Mouse (Mus musculus): ENCODE measurements around the gene Gm42517. TPM values are rescaled to one million over a fixed set of nuclear protein-coding genes. Genes with fewer than 3 reads are reported as not detected.

Gene Gm42517
- polyA plus RNA-seq, 1 experiment from 2014 or later: 2.5 TPM

GRCm38 (mm10) chr5:108345313-108346071 is 22.2 kb downstream of the Gm42517 start:
- H3K4me3 ChIP-seq: no peak overlapping the region
- peaks cover 12% of the 10 kb centered on the region; the same call in 1 of the 2 replicates for H3K36me3 ChIP-seq (replicated peaks)
- 82% methylated on average over 10 of the region's 10 CpGs for WGBS

DNA sequence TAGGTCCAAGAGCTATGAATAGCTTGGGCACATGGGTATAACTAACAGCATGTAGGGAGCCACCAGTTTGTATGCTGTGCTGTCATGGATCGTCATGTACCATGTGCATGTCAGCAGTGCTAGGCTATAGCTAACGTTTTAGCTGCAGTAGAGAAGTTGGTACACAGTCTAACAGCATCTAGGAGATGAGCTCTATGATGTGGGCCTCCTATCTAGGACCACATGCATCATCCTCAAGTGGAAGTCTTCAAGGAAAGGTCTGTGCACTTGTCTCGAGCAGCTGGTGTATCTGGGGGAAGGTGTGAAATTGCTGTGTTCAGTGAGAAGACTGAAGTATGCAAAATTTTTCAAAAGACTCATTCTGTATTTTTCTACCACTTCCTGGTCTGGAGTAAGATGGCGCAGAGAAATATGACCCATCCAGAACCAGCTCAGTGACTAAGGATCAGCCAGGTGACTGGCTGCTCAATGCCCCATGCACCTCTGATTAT is 24.0 kb downstream of the Gm42517 start:
- Histone ChIP-seq H3K4me1 (no peaks in the 10 kb centered on the region), H3K27ac (no peak overlapping the region), H3K36me3 (replicated peaks) (peaks cover 10% of the 10 kb centered on the region; the same call in 1 of the 2 replicates), H3K4me2 (no peak overlapping the region), H3K4me3 (no peak overlapping the region), H3K9ac (no peak overlapping the region), H3K27me3 (replicated peaks) (no peaks in the 10 kb centered on the region), H3K9me3 (no peaks in the 10 kb centered on the region)
- 90% methylated on average over 4 of the region's 4 CpGs for WGBS
- no peak for ATAC-seq (replicated peaks)

More at GRCm38 (mm10) chr5:108345313-108346071, 22.2 kb downstream of the Gm42517 start:
- no peaks in the 10 kb centered on the region for H3K27me3 ChIP-seq (replicated peaks)
- no peaks in the 10 kb centered on the region for H3K4me1 ChIP-seq
- H3K4me2 ChIP-seq: no peak overlapping the region
- H3K27ac ChIP-seq: no peak overlapping the region
- H3K9me3 ChIP-seq: no peaks in the 10 kb centered on the region
- ATAC-seq (replicated peaks): no peak
- no peak overlapping the region for H3K9ac ChIP-seq

- WGBS: 93% methylated on average over 3 of the region's 3 CpGs
- peaks cover 26% of the 10 kb centered on the region for H3K36me3 ChIP-seq (replicated peaks)
Measured at GRCm38 (mm10) chr5:108338049-108338448, 29.7 kb downstream of the Gm42517 start.

GRCm38 (mm10) chr5:108337385-108337784 is 30.3 kb downstream of the Gm42517 start:
- Histone ChIP-seq H3K4me2 (no peak overlapping the region), H3K9me3 (no peaks in the 10 kb centered on the region), H3K27me3 (replicated peaks) (no peaks in the 10 kb centered on the region), H3K4me3 (no peak overlapping the region), H3K36me3 (replicated peaks) (peaks cover 28% of the 10 kb centered on the region), H3K9ac (no peak overlapping the region), H3K27ac (no peak overlapping the region), H3K4me1 (no peaks in the 10 kb centered on the region)
- ATAC-seq (replicated peaks): no peak
- WGBS: 86% methylated on average over 4 of the region's 4 CpGs

More at GRCm38 (mm10) chr5:108338049-108338448, 29.7 kb downstream of the Gm42517 start:
- H3K9me3 ChIP-seq: no peaks in the 10 kb centered on the region
- no peak overlapping the region for H3K27ac ChIP-seq
- H3K4me2 ChIP-seq: no peak overlapping the region
- H3K4me3 ChIP-seq: no peak overlapping the region
- no peaks in the 10 kb centered on the region for H3K27me3 ChIP-seq (replicated peaks)
- ATAC-seq (replicated peaks): no peak
- H3K4me1 ChIP-seq: no peaks in the 10 kb centered on the region
- no peak overlapping the region for H3K9ac ChIP-seq

GRCm38 (mm10) chr5:108331051-108331450 is 36.7 kb downstream of the Gm42517 start:
- no peaks in the 10 kb centered on the region for H3K9me3 ChIP-seq
- no peak overlapping the region for H3K4me2 ChIP-seq
- WGBS: 82% methylated on average over 1 of the region's 1 CpGs
- H3K36me3 ChIP-seq (replicated peaks): peaks cover 26% of the 10 kb centered on the region
- no peak overlapping the region for H3K4me3 ChIP-seq
- no peaks in the 10 kb centered on the region for H3K4me1 ChIP-seq
- no peak for ATAC-seq (replicated peaks)
- no peak overlapping the region for H3K27ac ChIP-seq
- no peak overlapping the region for H3K9ac ChIP-seq
- H3K27me3 ChIP-seq (replicated peaks): no peaks in the 10 kb centered on the region

Other genes with a start within 250 kb of the Gm42517 start
- gene Tmed5, start 235.3 kb downstream of the Gm42517 start, polyA plus RNA-seq (2015; fragmentation: Nextera tagmentation; extraction: Ambion mirVana): 23.1 and 24.1 TPM in 2 replicates
- gene Ccdc18, start 235.0 kb downstream of the Gm42517 start, polyA plus RNA-seq (2015; fragmentation: Nextera tagmentation; extraction: Ambion mirVana): 2.0 and 2.7 TPM in 2 replicates
- 40.1 and 42.9 TPM in 2 replicates for gene Dr1, start 99.0 kb downstream of the Gm42517 start, polyA plus RNA-seq (2015; fragmentation: Nextera tagmentation; extraction: Ambion mirVana)
- gene Pigg, start 55.3 kb downstream of the Gm42517 start, polyA plus RNA-seq (2015; fragmentation: Nextera tagmentation; extraction: Ambion mirVana): 5.6 and 6.3 TPM in 2 replicates
- 0.23 and 0.28 TPM in 2 replicates for gene Pde6b, start 20.5 kb upstream of the Gm42517 start, polyA plus RNA-seq (2015; fragmentation: Nextera tagmentation; extraction: Ambion mirVana)
- 358 and 373 TPM in 2 replicates for gene Atp5k, start 66.5 kb upstream of the Gm42517 start, polyA plus RNA-seq (2015; fragmentation: Nextera tagmentation; extraction: Ambion mirVana)
- 0.06 and 0.10 TPM in 2 replicates for gene Mfsd7a, start 81.0 kb upstream of the Gm42517 start, polyA plus RNA-seq (2015; fragmentation: Nextera tagmentation; extraction: Ambion mirVana)
- 24.6 and 32.2 TPM in 2 replicates for gene Pcgf3, start 93.3 kb upstream of the Gm42517 start, polyA plus RNA-seq (2015; fragmentation: Nextera tagmentation; extraction: Ambion mirVana)
- gene Cplx1, start 182.1 kb upstream of the Gm42517 start, polyA plus RNA-seq (2015; fragmentation: Nextera tagmentation; extraction: Ambion mirVana): 72.8 and 83.6 TPM in 2 replicates